Mouse (Mus musculus): ENCODE results near the gene Fam219b.

Gene Fam219b

DNA sequence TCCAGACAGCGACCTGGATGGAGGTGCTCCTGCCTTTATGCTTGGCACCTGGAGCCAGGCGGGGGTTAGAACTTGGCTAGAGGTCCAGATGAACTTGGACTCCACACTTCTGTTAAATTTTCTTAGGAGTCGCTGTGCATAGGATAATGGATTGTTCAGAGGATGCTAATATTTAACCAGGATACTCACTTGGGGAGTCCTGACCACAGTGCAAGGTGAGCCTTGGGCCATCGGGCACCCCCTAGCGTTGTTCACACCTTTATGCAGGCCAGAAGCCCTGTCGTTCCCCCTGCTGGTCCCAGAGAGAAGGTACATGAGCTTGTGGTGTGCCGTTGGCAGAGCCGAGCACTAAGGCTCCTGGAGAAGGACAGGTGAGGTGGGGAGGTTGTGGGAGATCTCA, 29.5 kb downstream of the Fam219b start:
- DNase-seq = no peak

DNA sequence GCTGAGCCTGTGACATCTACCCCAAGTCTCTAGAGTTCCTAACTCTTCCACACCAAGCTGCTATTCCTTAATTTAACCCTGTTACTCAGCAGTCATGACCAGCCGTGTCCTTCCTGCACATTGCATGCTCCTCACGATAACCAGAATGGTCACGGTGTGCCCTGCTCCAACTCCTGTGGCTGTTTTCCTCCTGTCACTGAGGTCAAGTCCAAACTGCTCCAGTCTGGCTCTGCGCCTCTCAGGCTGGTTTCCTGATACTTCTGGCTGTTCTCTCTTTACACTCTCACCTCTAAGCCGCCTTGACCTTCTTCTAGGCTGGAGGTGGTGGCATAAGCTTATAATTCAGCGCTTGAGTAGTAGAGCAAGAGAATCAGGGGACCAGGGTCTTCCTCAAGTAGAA, 31.2 kb downstream of the Fam219b start:
- no peak for DNase-seq

DNA sequence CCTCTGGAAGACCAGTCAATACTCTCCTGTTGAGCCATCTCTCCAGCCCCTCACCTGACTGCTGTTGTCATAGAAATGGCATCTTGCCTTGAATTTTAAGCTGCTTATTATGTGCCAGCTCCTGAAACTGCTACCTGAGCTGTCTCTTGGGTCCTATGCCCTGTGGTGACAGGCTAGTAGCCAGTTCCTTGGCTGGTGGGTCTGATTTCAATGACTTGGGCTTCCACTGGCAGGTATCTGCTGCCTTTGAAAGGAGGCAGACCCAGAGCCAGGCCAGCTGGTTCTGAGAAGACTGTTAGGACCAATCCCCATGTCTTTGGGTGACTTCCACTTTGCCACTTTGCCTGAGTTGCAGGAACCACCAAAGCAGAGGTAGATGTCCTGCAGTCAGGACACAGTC, 37.1 kb downstream of the Fam219b start:
- no peak for DNase-seq

DNA sequence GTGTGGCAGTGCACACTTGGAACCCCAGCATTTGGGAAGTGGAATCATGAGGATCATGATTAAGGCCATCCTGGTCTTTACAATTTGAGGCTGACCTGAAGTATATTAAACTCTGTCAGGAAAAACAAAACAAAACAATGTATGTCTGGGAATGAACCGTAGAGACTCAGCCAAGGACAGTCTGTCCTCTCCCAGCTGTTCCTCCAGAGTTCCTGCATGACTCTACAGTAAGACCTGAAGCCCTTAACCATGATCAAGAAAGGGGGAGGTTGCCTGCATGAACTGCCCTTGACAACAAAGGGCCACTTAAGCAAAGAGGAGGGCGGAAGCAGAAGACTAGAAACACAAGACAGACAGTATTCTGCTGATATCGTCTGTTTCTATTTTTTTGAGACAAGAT, 38.2 kb downstream of the Fam219b start:
- DNase-seq = no peak

DNA sequence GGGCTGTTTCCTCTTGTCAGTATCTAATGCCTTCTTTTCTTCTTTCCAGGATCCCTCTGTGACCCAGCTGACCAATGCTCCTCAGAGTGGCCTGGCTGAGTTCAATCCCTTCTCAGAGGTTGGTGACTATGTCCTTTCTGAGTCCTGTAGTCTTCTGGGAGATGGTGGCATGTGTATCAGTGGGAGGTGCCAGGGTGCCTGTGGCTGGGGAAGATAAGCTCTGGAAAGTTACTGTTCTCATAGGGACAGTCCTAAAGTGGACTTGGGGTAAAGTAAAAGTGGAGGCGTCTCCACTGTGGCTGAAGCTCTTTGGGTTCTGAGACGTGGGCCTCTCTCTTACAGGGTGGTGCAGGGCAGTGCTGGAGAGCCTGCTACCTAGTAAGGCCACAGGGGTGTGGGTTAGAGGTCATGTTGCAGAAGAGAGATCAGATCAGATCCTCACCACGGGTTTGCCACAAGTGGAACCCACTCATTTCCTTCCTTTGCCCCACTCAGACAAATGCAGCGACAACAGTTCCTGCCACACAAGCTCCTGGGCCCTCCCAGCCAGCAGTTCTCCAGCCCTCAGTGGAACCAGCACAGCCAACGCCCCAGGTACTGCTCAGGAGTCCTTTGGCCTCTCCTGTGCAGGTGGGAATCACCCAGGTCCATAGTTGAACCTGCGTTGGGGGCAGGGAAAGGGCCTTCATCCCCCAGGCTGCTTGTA, 40.0 kb downstream of the Fam219b start:
- DNase-seq = peak; percentile 58

DNA sequence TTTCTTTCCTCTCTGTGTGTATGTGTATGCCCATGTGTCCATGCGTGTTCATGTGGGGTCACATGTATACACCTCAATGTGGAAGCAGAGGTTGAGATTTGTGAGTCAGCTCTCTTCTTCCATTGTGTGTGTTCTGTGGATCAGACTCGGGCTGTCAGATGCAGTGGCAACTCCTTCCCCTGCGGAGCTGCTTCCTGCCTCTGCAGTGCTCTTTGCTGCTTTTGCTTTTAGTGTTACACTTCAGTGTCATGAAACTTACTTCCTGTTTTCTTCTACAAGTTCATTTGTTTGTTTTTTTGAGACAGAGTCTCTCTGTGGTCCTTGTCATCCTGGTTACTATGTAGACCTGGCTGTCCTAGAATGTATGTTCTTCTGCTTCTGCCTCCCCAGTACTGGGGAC, 47.7 kb downstream of the Fam219b start:
- no peak for DNase-seq

DNA sequence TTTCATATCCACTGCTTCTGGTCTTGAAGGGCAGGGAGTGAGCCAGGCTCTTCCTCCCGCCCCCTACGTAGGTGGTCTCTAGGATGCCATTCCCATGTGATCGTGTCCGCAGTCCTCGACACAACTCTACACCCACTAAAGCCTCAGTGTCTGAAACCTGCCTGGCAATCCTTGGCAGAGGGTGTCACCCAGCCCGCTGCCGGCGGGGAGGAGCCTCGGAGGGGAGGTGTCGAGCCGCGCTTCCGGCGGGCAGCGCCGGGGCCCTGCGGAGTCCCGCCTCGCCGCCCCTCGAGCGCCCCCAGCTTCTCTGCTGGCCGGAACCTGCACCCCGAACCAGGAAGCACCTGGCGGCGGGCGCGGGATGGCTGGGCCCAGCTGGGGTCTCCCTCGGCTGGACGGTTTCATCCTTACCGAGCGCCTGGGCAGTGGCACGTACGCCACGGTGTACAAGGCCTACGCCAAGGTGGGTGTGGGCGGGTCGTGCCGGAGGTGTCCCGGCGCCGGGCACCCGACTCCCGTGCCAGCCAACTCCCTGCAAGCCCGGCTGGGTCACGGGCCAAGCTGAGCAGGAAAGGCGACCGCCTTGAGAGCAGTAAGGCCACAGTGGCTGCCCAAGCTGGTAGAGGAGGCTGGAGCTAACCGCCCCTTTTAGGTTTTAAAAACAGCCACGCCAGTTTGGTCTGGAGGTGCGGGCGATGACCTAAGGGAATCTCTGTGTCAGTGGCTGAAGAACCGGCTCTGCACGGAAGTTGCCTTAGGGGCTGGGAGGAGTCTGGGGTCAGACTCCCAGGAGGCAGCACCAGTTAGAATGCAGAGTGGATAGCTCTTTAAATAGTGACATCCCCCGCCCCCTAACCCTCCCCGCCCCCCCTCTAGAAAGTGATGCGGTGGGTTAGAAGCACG, 52.1 kb downstream of the Fam219b start, which contains the start of gene Ulk3:
Ulk3 (plus strand) TSS at position 229 of the 903 bp plus-strand sequence.
- DNase-seq = peak; percentile 85

DNA sequence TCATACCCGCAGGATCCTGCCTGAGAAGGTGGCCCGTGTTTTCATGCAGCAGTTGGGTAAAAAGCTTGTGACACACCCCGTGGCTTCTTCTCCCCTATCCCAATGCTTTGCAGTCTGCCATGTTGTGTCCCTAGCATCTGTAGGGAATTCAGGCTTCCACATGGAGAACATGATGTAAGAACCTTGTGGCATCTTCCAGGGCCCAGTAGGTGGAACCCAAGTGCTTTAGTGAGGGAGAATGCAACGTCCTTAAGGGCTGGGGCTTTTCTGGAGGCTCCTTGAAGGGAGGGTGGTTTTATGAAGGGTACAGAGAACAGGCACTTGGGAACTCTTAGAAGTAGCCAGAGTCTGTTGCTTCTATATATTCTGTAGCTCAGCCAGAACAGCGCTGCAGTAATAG, 53.4 kb downstream of the Fam219b start:
- DNase-seq = no peak

All from liver (tissue).